Comparison of ENCODE assay signal across 15 mouse cellular contexts in the genomic region with DNA sequence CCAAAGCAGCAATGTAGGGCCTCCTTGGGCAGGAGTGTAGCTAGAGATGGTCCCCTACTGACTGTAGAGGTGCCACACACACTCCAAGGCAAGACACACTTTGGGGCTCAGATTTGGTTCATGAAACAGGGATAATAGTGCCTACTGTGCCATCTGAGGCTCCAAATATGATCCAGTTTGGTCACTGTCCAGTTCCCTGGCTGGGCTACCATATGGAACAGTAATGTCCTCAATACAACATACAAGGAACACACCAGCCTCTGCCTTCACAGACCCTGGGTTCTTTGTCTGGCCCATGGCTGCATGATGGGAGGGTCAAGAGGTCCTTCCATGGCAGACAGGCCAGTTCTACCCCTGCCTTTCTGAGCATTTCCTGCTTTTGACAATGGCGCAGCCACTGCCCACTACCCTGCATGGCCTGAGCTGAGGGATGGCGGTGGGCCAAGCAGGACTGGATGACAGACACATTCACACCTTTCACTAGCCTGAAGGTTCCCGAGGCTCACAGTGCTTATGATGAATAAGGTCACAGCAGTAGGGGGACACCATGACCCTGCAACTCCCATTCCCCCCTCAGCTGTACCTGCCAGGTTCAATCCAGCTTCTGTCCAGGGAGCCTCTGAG.
"Had no signal": no experiment of that assay in that cellular context is flagged by ENCODE, and none has a peak within 500 bp of the region (broad histone marks: within the 10 kb centered on the region; RNA-seq: fewer than 3 reads in every experiment).

No protein-coding gene starts in this region.

- H3K4me1 ChIP-seq: liver, embryonic 13.5 days; megakaryocyte, embryonic 14.5 days; stomach, embryonic 15.5 days had no signal

- DNase-seq: kidney, adult 18-20 months; kidney, postnatal 36 days; liver, embryonic 13.5 days; lung, adult 2 months; retina, postnatal 1 day; right cerebral cortex, postnatal 25 days; spleen, adult 18-20 months; thymus, postnatal 25 days had no signal

- H3K4me3 ChIP-seq: liver, embryonic 13.5 days; megakaryocyte, embryonic 14.5 days; midbrain, embryonic 10.5 days; midbrain, embryonic 13.5 days; myocyte; neural tube, embryonic 13.5 days; stomach, embryonic 15.5 days had no signal

- H3K27ac ChIP-seq: kidney, postnatal 0 days; liver, embryonic 13.5 days; midbrain, embryonic 10.5 days; midbrain, embryonic 13.5 days; neural tube, embryonic 13.5 days; stomach, embryonic 15.5 days had no signal
